Mouse (Mus musculus) heart, embryonic 14.5 days (tissue): ENCODE results near the gene Rnf141. TPM values are rescaled to one million over a fixed set of nuclear protein-coding genes. Genes with fewer than 3 reads are reported as not detected.

Experiments used
- ATAC-seq: fragments of 200-750 bp; cut with Nextera tagmentation; 2 replicates; pipeline ENCODE4 v1.8.0; 2017; ENCODE audit warnings: low read depth, moderate TSS enrichment; ENCODE audit not compliant: insufficient number of reproducible peaks, insufficient read depth, low FRiP score
- H3K27ac ChIP-seq, 2 experiments: fragments of 200-500 bp in 1 of 2; fragments of 300-500 bp in 1 of 2; sonication (generic) in 1 of 2; replicated peaks in 1 of 2; 2 replicates each; pipeline ENCODE4 v1.5.1; 2012 to 2014; ENCODE audit warnings: low read depth in 2 of 2, low read length in 2 of 2, control low read depth in 1 of 2, mild to moderate bottlenecking in 1 of 2, mixed read lengths in 1 of 2; ENCODE audit not compliant: control insufficient read depth in 1 of 2, insufficient read depth in 1 of 2
- H3K27me3 ChIP-seq: fragments of 300-500 bp; sonication (generic); 2 replicates; pipeline ENCODE4 v1.6.1; 2014; ENCODE audit warnings: mild to moderate bottlenecking, low read length, control low read depth; ENCODE audit not compliant: control insufficient read depth, insufficient read depth
- H3K36me3 ChIP-seq: fragments of 300-500 bp; sonication (generic); 2 replicates; pipeline ENCODE4 v1.6.1; 2014; ENCODE audit warnings: mild to moderate bottlenecking, control low read depth, low read length, mixed read lengths; ENCODE audit not compliant: control insufficient read depth, insufficient read depth
- H3K4me1 ChIP-seq, 2 experiments: fragments of 200-500 bp in 1 of 2; fragments of 300-500 bp in 1 of 2; sonication (generic) in 1 of 2; 2 replicates each; pipeline ENCODE4 v1.6.1; 2012 to 2014; ENCODE audit warnings: low read length in 2 of 2, control low read depth in 1 of 2, mixed read lengths in 1 of 2; ENCODE audit not compliant: control insufficient read depth in 2 of 2, insufficient read depth in 2 of 2
- H3K4me2 ChIP-seq: fragments of 300-500 bp; sonication (generic); 2 replicates; pipeline ENCODE4 v1.6.1; 2014; ENCODE audit warnings: mild to moderate bottlenecking, low read length
- H3K4me3 ChIP-seq, 2 experiments: fragments of 200-500 bp in 1 of 2; fragments of 300-500 bp in 1 of 2; sonication (generic) in 1 of 2; 2 replicates each; pipeline ENCODE4 v1.5.1; 2012 to 2014; ENCODE audit warnings: low read length in 2 of 2, mild to moderate bottlenecking in 2 of 2, control low read depth in 1 of 2, low read depth in 1 of 2, moderate library complexity in 1 of 2; ENCODE audit not compliant: control insufficient read depth in 1 of 2, insufficient read depth in 1 of 2
- H3K9ac ChIP-seq: fragments of 300-500 bp; sonication (generic); 2 replicates; pipeline ENCODE4 v1.6.1; 2014; ENCODE audit warnings: mild to moderate bottlenecking, low read length
- H3K9me3 ChIP-seq: fragments of 300-500 bp; sonication (generic); 2 replicates; pipeline ENCODE4 v1.6.1; 2016; ENCODE audit warnings: low read length, control low read depth; ENCODE audit not compliant: control insufficient read depth
- WGBS: fragments of 180-500 bp; shearing (Covaris S2); extraction: QIAGEN DNeasy Blood & Tissue Kit; methylation state at CpG from one replicate; pipeline ENCODE4 v1.1.7; 2014; 5-methylcytosine and 5-hydroxymethylcytosine counted together
- polyA plus RNA-seq: library from polyadenylated mRNA; unstranded; fragments of >200 nt; fragmentation: Nextera tagmentation; extraction: Ambion mirVana; gene quantifications from 2 replicates; pipeline ENCODE4 v1.2.1, GENCODE M21; 2014

The Rnf141 gene
- polyA plus RNA-seq, 1 experiment from 2014 or later, result 40.2 TPM

DNA sequence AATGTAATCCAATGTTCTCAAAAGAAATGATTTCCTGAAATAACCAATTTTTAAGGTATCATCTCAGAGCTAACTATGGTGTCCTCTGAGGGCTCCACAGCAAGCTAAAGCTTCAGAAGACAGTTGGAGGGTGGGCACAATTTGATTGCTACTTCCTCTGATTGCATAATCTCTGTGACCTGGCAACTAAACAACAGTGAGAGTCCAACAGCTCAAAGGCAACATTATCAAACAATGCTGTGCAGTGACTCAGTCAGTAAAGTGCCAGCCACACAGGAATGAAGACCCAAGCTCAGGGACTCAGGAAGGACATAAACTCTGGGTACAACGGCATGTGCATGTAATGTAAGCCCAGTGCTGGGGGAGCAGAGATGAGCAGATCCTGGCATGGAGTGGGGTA lies 11.2 kb downstream of the Rnf141 start:
- Histone ChIP-seq H3K4me3 (no peak overlapping the region), H3K4me2 (no peak overlapping the region), H3K27ac (0 out of 4 replicates have a peak overlapping the region, but pooled peaks have one; percentile 22 to 39), H3K4me1 (peaks cover 4 to 15% of the 10 kb centered on the region in 2 experiments), H3K9me3 (no peaks in the 10 kb centered on the region), H3K9ac (no peak overlapping the region), H3K27me3 (no peaks in the 10 kb centered on the region), H3K36me3 (peaks cover 68% of the 10 kb centered on the region)
- WGBS, result 44% methylated on average over 1 of the region's 1 CpGs
- ATAC-seq, result no peak

- peaks cover 5 to 48% of the 10 kb centered on the region in 2 experiments for H3K4me1 ChIP-seq
- no peak for ATAC-seq
- peaks cover 42% of the 10 kb centered on the region for H3K36me3 ChIP-seq
- no peaks in the 10 kb centered on the region for H3K9me3 ChIP-seq
- no peaks in the 10 kb centered on the region for H3K27me3 ChIP-seq
- H3K4me3 ChIP-seq, result no peak overlapping the region
- 80% methylated on average over 8 of the region's 8 CpGs for WGBS
- 0 out of 4 replicates have a peak overlapping the region, but pooled peaks of 1 of the 2 experiments have one; percentile 14 for H3K27ac ChIP-seq
- no peak overlapping the region for H3K9ac ChIP-seq
- H3K4me2 ChIP-seq, result no peak overlapping the region
Observed at GRCm38 (mm10) chr7:110823995-110824953, 20.0 kb downstream of the Rnf141 start.

DNA sequence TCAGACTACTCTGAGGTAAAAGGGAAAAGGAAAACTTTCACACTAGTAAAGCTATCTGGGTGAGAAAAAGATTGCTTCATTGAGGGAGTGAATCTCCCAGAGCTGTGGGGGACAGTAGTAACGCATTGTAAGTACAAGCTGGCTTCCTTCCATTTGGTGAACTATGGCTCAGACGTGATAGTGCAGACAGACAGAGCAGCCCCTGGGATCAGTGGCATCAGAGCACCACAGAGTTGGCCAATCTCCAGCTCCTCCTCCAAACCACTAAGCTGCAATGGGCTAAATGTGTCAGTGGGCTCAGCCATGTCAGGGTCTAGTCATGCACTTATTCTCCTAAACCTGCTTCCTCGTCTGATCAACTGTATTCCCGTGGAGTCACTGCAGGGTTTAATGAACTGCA lies 20.7 kb downstream of the Rnf141 start:
- Histone ChIP-seq H3K4me3 (no peak overlapping the region), H3K27ac (0 out of 4 replicates have a peak overlapping the region, but pooled peaks of 1 of the 2 experiments have one; percentile 14), H3K9ac (no peak overlapping the region), H3K4me1 (peaks cover 6 to 53% of the 10 kb centered on the region in 2 experiments), H3K4me2 (no peak overlapping the region), H3K27me3 (no peaks in the 10 kb centered on the region), H3K9me3 (no peaks in the 10 kb centered on the region), H3K36me3 (peaks cover 35% of the 10 kb centered on the region)
- ATAC-seq, result no peak
- 38% methylated on average over 4 of the region's 4 CpGs for WGBS

DNA sequence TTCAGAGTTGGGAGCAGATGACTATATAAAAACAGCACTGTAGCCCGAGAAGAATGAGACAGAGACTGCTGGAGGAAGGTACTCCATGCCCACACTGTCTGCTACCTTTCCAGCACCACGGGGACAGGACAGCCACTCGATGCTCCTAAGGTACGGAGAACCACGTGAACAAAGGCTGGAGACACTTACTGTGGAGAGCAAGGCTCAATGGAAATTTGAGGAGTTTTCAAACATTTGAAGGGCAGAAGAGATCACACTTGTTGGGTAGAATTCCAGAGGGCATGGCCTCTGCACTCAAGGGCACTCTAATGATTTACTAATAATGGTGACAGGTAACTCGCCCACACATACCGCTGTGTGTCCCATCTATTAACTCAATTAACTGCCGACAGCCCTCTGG lies 21.2 kb downstream of the Rnf141 start:
- no peak for ATAC-seq
- Histone ChIP-seq H3K9ac (no peak overlapping the region), H3K4me3 (no peak overlapping the region), H3K36me3 (peaks cover 30% of the 10 kb centered on the region), H3K9me3 (no peaks in the 10 kb centered on the region), H3K4me1 (peaks cover 6 to 58% of the 10 kb centered on the region in 2 experiments), H3K27ac (0 out of 4 replicates have a peak overlapping the region, but pooled peaks of 1 of the 2 experiments have one; percentile 7), H3K27me3 (no peaks in the 10 kb centered on the region), H3K4me2 (no peak overlapping the region)
- 72% methylated on average over 8 of the region's 8 CpGs for WGBS

- H3K27me3 ChIP-seq, result no peaks in the 10 kb centered on the region
- no peak for ATAC-seq
- H3K4me1 ChIP-seq, result peaks cover 6 to 58% of the 10 kb centered on the region in 2 experiments
- no peak overlapping the region for H3K9ac ChIP-seq
- H3K4me3 ChIP-seq, result no peak overlapping the region
- H3K36me3 ChIP-seq, result peaks cover 25% of the 10 kb centered on the region
- no peaks in the 10 kb centered on the region for H3K9me3 ChIP-seq
- H3K27ac ChIP-seq, result 0 out of 4 replicates have a peak overlapping the region, but pooled peaks of 1 of the 2 experiments have one; percentile 72
- no peak overlapping the region for H3K4me2 ChIP-seq
- WGBS, result 57% methylated on average over 4 of the region's 4 CpGs
Observed at GRCm38 (mm10) chr7:110822055-110822454, 22.2 kb downstream of the Rnf141 start.

DNA sequence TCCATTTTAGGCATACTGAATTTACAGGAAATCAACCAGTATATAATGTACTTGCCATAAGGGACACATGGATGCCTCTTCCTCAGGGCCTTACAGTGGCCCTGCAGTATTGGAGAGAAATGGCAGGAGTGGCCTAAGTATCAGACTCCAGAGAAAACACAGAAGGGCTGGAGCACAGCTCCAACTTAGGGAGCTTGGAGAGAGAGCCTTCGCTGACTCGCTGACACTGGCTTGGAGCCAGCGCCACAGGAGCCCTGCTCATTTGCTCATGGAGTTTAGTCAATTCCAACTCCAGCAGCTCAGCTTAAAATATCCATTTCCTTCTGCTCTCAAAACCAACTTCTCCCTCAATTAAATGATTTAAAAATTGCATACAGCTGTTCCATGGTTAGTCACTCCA lies 22.6 kb downstream of the Rnf141 start:
- Histone ChIP-seq H3K27ac (peak overlapping the region; percentile 57 to 72; a peak in 3 of 4 replicates), H3K9me3 (no peaks in the 10 kb centered on the region), H3K4me3 (no peak overlapping the region), H3K27me3 (no peaks in the 10 kb centered on the region), H3K9ac (no peak overlapping the region; the same call in 1 of the 2 replicates), H3K4me1 (peaks cover 6 to 58% of the 10 kb centered on the region in 2 experiments), H3K36me3 (peaks cover 23% of the 10 kb centered on the region), H3K4me2 (peak overlapping the region; percentile 16)
- 4% methylated on average over 3 of the region's 3 CpGs for WGBS
- ATAC-seq, result 0 out of 2 replicates have a peak, but pooled peaks have one; percentile 60

- WGBS, result 4% methylated on average over 5 of the region's 5 CpGs
- Histone ChIP-seq H3K27ac (peak overlapping the region; percentile 48 to 72; a peak in 3 of 4 replicates), H3K4me3 (no peak overlapping the region), H3K9me3 (no peaks in the 10 kb centered on the region), H3K4me2 (peak overlapping the region; percentile 16), H3K9ac (no peak overlapping the region), H3K27me3 (no peaks in the 10 kb centered on the region), H3K4me1 (peaks cover 6 to 58% of the 10 kb centered on the region in 2 experiments), H3K36me3 (peaks cover 23% of the 10 kb centered on the region)
- peak; percentile 51 for ATAC-seq
Observed at GRCm38 (mm10) chr7:110821068-110821467, 23.2 kb downstream of the Rnf141 start.
